Mouse (Mus musculus): ENCODE results near the gene Grip1. TPM values are rescaled to one million over a fixed set of nuclear protein-coding genes. Genes with fewer than 3 reads are reported as not detected.
A peak's percentile ranks its signal among the peaks of the same experiment; 100 is the strongest.

Gene Grip1
- polyA plus RNA-seq, 1 experiment from 2014 or later: 2.2 TPM

DNA sequence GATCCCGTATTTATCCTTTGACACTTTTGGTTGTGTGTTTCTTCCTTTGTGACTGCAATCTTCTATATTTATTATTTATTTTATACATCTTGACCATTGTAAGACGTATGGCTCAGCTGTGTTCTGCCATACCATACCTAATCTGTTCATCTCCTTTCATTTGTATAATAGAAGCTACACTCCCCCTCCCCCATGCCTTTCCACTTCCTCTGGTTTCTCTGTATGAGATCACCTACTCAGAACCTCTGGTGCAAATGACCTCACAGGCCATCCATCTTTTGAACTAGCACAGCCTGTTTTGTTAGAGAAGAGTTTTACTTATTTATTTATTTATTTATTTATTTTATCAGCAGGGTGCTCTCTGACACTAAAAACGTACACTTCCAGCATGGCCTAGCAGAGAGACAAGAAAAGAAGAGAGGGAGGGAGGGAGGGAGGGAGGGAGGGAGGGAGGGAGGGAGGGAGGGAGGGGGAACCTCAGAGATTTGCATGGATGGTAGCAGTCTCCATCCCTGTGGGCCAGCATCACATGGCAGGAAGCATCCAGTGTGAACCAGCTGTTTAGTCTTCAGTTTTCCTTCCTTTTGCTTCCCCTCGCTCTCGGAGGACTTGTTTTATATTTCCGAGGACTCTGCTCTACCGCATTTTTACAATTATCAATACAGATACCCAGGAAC, 207.2 kb downstream of the Grip1 start:
- in situ Hi-C loops (cut with MboI; ENCODE audit: low pct_unique_long_range_greater_than_20kb): no loop called here
- ATAC-seq (no peak), DNase-seq (ENCODE audit: low read depth, low spot score) (no peak)
- no peak for TF ChIP-seq CTCF (IDR thresholded peaks at IDR 0.05)
- ChIA-PET POLR2A (no interaction called here), CTCF (interaction anchor here (1.4 kb wide), 1 partner anchor 14 kb away, joined by 4 read pairs; no protein-coding TSS in a partner anchor)
- no peaks in the 10 kb centered on the region for H3K27me3 ChIP-seq

DNA sequence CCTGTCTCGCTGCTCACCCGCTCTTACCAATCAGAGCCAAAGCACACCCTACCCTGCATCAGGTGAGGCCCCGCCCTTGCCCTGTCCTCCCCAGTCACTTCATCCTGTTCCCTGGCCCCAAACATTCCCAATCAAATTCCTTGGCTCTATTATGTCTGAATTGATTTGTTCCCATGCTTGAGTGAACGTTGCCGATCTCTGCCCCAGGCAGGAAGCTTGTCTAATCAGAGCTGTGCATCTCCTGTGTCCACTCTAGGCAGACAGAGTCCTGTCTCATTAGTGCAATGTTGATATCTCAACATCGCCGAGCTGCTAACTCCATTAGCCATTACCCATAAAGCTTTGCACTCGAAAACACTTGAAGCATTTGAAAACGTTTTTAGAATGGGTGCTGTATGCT, 210.0 kb downstream of the Grip1 start:
- CTCF ChIA-PET: interaction anchor here (0.9 kb wide), 1 partner anchor 140 kb away, joined by 3 read pairs; no protein-coding TSS in a partner anchor
- no peaks in the 10 kb centered on the region for H3K27me3 ChIP-seq
- in situ Hi-C loops (cut with MboI; ENCODE audit: low pct_unique_long_range_greater_than_20kb): no loop called here
- no peak for TF ChIP-seq CTCF (IDR thresholded peaks at IDR 0.05)
- DNase-seq (ENCODE audit: low read depth, low spot score) (no peak), ATAC-seq (no peak)
- POLR2A ChIA-PET: no interaction called here

- H3K27me3 ChIP-seq: no peaks in the 10 kb centered on the region
- no peak for TF ChIP-seq CTCF (IDR thresholded peaks at IDR 0.05)
- in situ Hi-C loops (cut with MboI; ENCODE audit: low pct_unique_long_range_greater_than_20kb): no loop called here
- no peak for ATAC-seq
- DNase-seq (ENCODE audit: low read depth, low spot score): no peak
- ChIA-PET CTCF (interaction anchor here (2.4 kb wide), 1 partner anchor 20 kb away, joined by 6 read pairs; no protein-coding TSS in a partner anchor), POLR2A (no interaction called here)
These were observed 212.8 kb downstream of the Grip1 start for GRCm38 (mm10) chr10:119666386-119666785.

GRCm38 (mm10) chr10:119670456-119670855, 216.8 kb downstream of the Grip1 start:
- H3K27me3 ChIP-seq: no peaks in the 10 kb centered on the region

GRCm38 (mm10) chr10:119684377-119684826, 230.8 kb downstream of the Grip1 start:
- no peak for DNase-seq (ENCODE audit: low read depth, low spot score)
- POLR2A ChIA-PET: no interaction called here
- in situ Hi-C loops (cut with MboI; ENCODE audit: low pct_unique_long_range_greater_than_20kb): no loop called here

More at GRCm38 (mm10) chr10:119670456-119670855, 216.8 kb downstream of the Grip1 start:
- ChIA-PET CTCF (no interaction called here), POLR2A (interaction anchor here (0.6 kb wide), 1 partner anchor 21 kb away, joined by 3 read pairs; no protein-coding TSS in a partner anchor)
- peak; percentile 38 for DNase-seq (ENCODE audit: low read depth, low spot score)
- ATAC-seq: peak; percentile 62
- no peak for TF ChIP-seq CTCF (IDR thresholded peaks at IDR 0.05)
- in situ Hi-C loops (cut with MboI; ENCODE audit: low pct_unique_long_range_greater_than_20kb): no loop called here

GRCm38 (mm10) chr10:119691358-119692083, 237.9 kb downstream of the Grip1 start:
- no peak for TF ChIP-seq CTCF (IDR thresholded peaks at IDR 0.05)

More at GRCm38 (mm10) chr10:119684377-119684826, 230.8 kb downstream of the Grip1 start:
- CTCF ChIA-PET: no interaction called here
- H3K27me3 ChIP-seq: no peaks in the 10 kb centered on the region
- ATAC-seq: no peak
- TF ChIP-seq CTCF (IDR thresholded peaks at IDR 0.05): no peak

DNA sequence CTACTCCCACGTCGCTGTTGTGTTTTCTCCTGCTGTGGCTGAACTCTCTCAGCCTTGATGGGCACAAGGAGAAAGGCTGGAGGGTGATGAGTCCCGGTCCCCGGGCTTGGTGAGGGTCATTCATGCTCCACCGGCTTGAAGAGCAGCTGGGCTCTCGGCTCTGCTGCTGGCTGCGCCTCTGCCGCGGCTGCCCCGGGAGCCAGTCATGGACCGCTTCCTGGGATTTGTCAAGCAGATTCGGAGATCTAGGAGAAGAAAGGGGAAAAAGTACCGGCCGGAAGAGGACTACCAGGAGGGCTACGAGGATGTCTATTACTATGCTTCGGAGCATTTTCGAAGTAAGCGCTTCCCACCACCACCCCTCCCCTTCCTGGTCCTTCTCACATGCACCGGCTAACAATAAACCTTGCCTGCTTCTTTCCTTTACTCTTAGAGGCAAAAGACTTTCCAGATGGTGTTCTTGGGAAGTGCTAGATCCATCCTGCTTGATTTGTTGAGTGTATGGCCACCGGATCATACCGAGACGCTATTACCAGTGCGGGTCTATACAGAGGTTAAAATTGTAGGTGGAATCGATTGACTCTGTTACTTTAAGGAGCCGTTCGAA, 238.8 kb downstream of the Grip1 start:
- POLR2A ChIA-PET: interaction anchor here (0.7 kb wide), 1 partner anchor 28 kb away, joined by 4 read pairs; no protein-coding TSS in a partner anchor
- H3K27me3 ChIP-seq: no peaks in the 10 kb centered on the region
- CTCF ChIA-PET: no interaction called here
- ATAC-seq: peak; percentile 31
- in situ Hi-C loops (cut with MboI; ENCODE audit: low pct_unique_long_range_greater_than_20kb): no loop called here
- no peak for DNase-seq (ENCODE audit: low read depth, low spot score)
- TF ChIP-seq CTCF (IDR thresholded peaks at IDR 0.05): no peak

More at GRCm38 (mm10) chr10:119691358-119692083, 237.9 kb downstream of the Grip1 start:
- in situ Hi-C loops (cut with MboI; ENCODE audit: low pct_unique_long_range_greater_than_20kb): no loop called here
- DNase-seq (ENCODE audit: low read depth, low spot score) (peak; percentile 20), ATAC-seq (peak; percentile 76)
- H3K27me3 ChIP-seq: no peaks in the 10 kb centered on the region
- POLR2A ChIA-PET: interaction anchor here (0.5 kb wide), 1 partner anchor 21 kb away, joined by 3 read pairs; no protein-coding TSS in a partner anchor
- CTCF ChIA-PET: no interaction called here

DNA sequence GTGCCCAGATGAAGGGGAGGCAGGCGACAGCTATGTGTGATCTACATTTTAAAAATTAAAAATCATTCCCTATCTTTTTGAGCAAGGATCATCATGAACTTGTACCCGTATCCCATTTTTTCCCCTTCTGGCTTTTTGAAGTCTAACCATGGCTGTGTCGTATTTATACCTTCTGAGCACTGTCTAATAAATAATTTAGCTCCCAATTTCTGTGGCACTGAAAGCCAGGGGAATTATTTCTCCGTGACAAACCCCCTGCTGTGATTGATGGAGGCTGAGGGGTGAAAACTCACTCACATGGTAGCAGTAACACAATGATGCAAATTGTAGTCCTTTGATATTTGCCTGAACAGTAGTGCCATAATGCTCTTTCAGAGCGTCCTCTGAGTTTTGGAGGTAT, 239.8 kb downstream of the Grip1 start:
- ChIA-PET CTCF (no interaction called here), POLR2A (no interaction called here)
- no peak for DNase-seq (ENCODE audit: low read depth, low spot score)
- no peak for ATAC-seq
- no peaks in the 10 kb centered on the region for H3K27me3 ChIP-seq
- TF ChIP-seq CTCF (IDR thresholded peaks at IDR 0.05): no peak
- in situ Hi-C loops (cut with MboI; ENCODE audit: low pct_unique_long_range_greater_than_20kb): no loop called here

- no peaks in the 10 kb centered on the region for H3K27me3 ChIP-seq
- TF ChIP-seq CTCF (IDR thresholded peaks at IDR 0.05): no peak
- ChIA-PET POLR2A (no interaction called here), CTCF (interaction anchor here (0.6 kb wide), 1 partner anchor 87 kb away, joined by 3 read pairs; no protein-coding TSS in a partner anchor)
- no peak for ATAC-seq
- in situ Hi-C loops (cut with MboI; ENCODE audit: low pct_unique_long_range_greater_than_20kb): no loop called here
- no peak for DNase-seq (ENCODE audit: low read depth, low spot score)
These were observed 243.7 kb downstream of the Grip1 start for GRCm38 (mm10) chr10:119697257-119697798.

DNA sequence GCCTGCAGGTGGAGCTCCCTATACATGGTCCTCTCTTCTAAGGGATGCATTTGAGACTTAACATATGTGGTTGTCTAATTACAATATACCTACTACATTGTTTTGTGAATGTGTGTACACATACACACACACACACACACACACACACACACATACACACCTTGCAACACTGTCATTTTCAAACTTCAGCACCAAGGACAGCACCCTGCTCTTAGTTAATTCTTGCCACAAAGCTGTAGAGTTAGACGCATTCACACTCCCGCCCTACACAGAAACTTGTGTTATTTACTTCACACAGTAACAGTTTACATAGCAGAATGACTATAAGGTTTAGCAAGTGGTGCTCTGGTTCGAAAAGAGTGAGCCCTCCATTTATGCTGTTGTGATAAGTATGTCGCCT, 251.7 kb downstream of the Grip1 start:
- in situ Hi-C loops (cut with MboI; ENCODE audit: low pct_unique_long_range_greater_than_20kb): no loop called here
- no peak for ATAC-seq
- POLR2A ChIA-PET: no interaction called here

More for the DNA sequence above, 251.7 kb downstream of the Grip1 start:
- CTCF ChIA-PET: no interaction called here
- DNase-seq (ENCODE audit: low read depth, low spot score): no peak
- H3K27me3 ChIP-seq: no peaks in the 10 kb centered on the region
- TF ChIP-seq CTCF (IDR thresholded peaks at IDR 0.05): no peak
